Mouse (Mus musculus): ENCODE measurements around the gene Lman1l. TPM values are rescaled to one million over a fixed set of nuclear protein-coding genes. Genes with fewer than 3 reads are reported as not detected.

The Lman1l gene
- polyA plus RNA-seq, 1 experiment from 2014 or later: 0.10 TPM

DNA sequence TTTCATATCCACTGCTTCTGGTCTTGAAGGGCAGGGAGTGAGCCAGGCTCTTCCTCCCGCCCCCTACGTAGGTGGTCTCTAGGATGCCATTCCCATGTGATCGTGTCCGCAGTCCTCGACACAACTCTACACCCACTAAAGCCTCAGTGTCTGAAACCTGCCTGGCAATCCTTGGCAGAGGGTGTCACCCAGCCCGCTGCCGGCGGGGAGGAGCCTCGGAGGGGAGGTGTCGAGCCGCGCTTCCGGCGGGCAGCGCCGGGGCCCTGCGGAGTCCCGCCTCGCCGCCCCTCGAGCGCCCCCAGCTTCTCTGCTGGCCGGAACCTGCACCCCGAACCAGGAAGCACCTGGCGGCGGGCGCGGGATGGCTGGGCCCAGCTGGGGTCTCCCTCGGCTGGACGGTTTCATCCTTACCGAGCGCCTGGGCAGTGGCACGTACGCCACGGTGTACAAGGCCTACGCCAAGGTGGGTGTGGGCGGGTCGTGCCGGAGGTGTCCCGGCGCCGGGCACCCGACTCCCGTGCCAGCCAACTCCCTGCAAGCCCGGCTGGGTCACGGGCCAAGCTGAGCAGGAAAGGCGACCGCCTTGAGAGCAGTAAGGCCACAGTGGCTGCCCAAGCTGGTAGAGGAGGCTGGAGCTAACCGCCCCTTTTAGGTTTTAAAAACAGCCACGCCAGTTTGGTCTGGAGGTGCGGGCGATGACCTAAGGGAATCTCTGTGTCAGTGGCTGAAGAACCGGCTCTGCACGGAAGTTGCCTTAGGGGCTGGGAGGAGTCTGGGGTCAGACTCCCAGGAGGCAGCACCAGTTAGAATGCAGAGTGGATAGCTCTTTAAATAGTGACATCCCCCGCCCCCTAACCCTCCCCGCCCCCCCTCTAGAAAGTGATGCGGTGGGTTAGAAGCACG, 31.1 kb downstream of the Lman1l start, which contains the start of gene Ulk3:
Gene Ulk3, plus strand, starts transcription at position 229 of the 903 bp plus-strand sequence.
- DNase-seq (ENCODE audit: low spot score): peak; percentile 78
- peaks cover 49% of the 10 kb centered on the region for H3K4me1 ChIP-seq
- peak within 1 kb of the TSS; percentile 87 for H3K27ac ChIP-seq (replicated peaks)
- peaks cover 52% of the 10 kb centered on the region for H3K36me3 ChIP-seq
- no peaks in the 10 kb centered on the region for H3K9me3 ChIP-seq (replicated peaks)
- WGBS: under 1% methylated on average over 58 of the region's 58 CpGs
- H3K27me3 ChIP-seq (ENCODE audit: low read depth, poor library complexity, severe bottlenecking): 0 out of 2 replicates have a peak, but pooled peaks cover 7% of the 10 kb centered on the region
- peak within 1 kb of the TSS; percentile 71 for H3K4me3 ChIP-seq

- Histone ChIP-seq H3K4me3 (no peak overlapping the region), H3K36me3 (peaks cover 77% of the 10 kb centered on the region), H3K9me3 (replicated peaks) (no peaks in the 10 kb centered on the region), H3K27me3 (ENCODE audit: low read depth, poor library complexity, severe bottlenecking) (no peaks in the 10 kb centered on the region), H3K4me1 (peaks cover 16% of the 10 kb centered on the region), H3K27ac (replicated peaks) (no peak overlapping the region)
- DNase-seq (ENCODE audit: low spot score): no peak
- WGBS: 84% methylated on average over 3 of the region's 3 CpGs
Measured at GRCm38 (mm10) chr9:57584991-57585390, 35.6 kb downstream of the Lman1l start.

DNA sequence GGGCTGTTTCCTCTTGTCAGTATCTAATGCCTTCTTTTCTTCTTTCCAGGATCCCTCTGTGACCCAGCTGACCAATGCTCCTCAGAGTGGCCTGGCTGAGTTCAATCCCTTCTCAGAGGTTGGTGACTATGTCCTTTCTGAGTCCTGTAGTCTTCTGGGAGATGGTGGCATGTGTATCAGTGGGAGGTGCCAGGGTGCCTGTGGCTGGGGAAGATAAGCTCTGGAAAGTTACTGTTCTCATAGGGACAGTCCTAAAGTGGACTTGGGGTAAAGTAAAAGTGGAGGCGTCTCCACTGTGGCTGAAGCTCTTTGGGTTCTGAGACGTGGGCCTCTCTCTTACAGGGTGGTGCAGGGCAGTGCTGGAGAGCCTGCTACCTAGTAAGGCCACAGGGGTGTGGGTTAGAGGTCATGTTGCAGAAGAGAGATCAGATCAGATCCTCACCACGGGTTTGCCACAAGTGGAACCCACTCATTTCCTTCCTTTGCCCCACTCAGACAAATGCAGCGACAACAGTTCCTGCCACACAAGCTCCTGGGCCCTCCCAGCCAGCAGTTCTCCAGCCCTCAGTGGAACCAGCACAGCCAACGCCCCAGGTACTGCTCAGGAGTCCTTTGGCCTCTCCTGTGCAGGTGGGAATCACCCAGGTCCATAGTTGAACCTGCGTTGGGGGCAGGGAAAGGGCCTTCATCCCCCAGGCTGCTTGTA, 43.3 kb downstream of the Lman1l start:
- Histone ChIP-seq H3K27ac (replicated peaks) (no peak overlapping the region), H3K36me3 (peaks cover 71% of the 10 kb centered on the region), H3K27me3 (ENCODE audit: low read depth, poor library complexity, severe bottlenecking) (no peaks in the 10 kb centered on the region), H3K4me1 (no peaks in the 10 kb centered on the region; the same call in 1 of the 2 replicates), H3K4me3 (no peak overlapping the region), H3K9me3 (replicated peaks) (no peaks in the 10 kb centered on the region)
- DNase-seq (ENCODE audit: low spot score): no peak
- 86% methylated on average over 6 of the region's 6 CpGs for WGBS

GRCm38 (mm10) chr9:57575577-57575976, 45.0 kb downstream of the Lman1l start:
- 92% methylated on average over 3 of the region's 3 CpGs for WGBS
- H3K36me3 ChIP-seq: peaks cover 70% of the 10 kb centered on the region
- no peak for DNase-seq (ENCODE audit: low spot score)

GRCm38 (mm10) chr9:57574397-57574796, 46.2 kb downstream of the Lman1l start:
- DNase-seq (ENCODE audit: low spot score): no peak
- Histone ChIP-seq H3K36me3 (peaks cover 69% of the 10 kb centered on the region), H3K27ac (replicated peaks) (no peak overlapping the region)

More at GRCm38 (mm10) chr9:57575577-57575976, 45.0 kb downstream of the Lman1l start:
- no peaks in the 10 kb centered on the region; the same call in 1 of the 2 replicates for H3K4me1 ChIP-seq
- no peaks in the 10 kb centered on the region for H3K27me3 ChIP-seq (ENCODE audit: low read depth, poor library complexity, severe bottlenecking)
- no peak overlapping the region for H3K4me3 ChIP-seq
- H3K9me3 ChIP-seq (replicated peaks): no peaks in the 10 kb centered on the region
- no peak overlapping the region for H3K27ac ChIP-seq (replicated peaks)

DNA sequence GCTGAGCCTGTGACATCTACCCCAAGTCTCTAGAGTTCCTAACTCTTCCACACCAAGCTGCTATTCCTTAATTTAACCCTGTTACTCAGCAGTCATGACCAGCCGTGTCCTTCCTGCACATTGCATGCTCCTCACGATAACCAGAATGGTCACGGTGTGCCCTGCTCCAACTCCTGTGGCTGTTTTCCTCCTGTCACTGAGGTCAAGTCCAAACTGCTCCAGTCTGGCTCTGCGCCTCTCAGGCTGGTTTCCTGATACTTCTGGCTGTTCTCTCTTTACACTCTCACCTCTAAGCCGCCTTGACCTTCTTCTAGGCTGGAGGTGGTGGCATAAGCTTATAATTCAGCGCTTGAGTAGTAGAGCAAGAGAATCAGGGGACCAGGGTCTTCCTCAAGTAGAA, 52.1 kb downstream of the Lman1l start:
- Histone ChIP-seq H3K4me3 (no peak overlapping the region), H3K27me3 (ENCODE audit: low read depth, poor library complexity, severe bottlenecking) (no peaks in the 10 kb centered on the region), H3K36me3 (peaks cover 55% of the 10 kb centered on the region), H3K4me1 (0 out of 2 replicates have a peak, but pooled peaks cover 3% of the 10 kb centered on the region), H3K27ac (replicated peaks) (no peak overlapping the region), H3K9me3 (replicated peaks) (no peaks in the 10 kb centered on the region)
- no peak for DNase-seq (ENCODE audit: low spot score)
- WGBS: 94% methylated on average over 6 of the region's 6 CpGs

More at GRCm38 (mm10) chr9:57574397-57574796, 46.2 kb downstream of the Lman1l start:
- no peaks in the 10 kb centered on the region; the same call in 1 of the 2 replicates for H3K4me1 ChIP-seq
- no peaks in the 10 kb centered on the region for H3K27me3 ChIP-seq (ENCODE audit: low read depth, poor library complexity, severe bottlenecking)
- H3K9me3 ChIP-seq (replicated peaks): no peaks in the 10 kb centered on the region
- H3K4me3 ChIP-seq: no peak overlapping the region

DNA sequence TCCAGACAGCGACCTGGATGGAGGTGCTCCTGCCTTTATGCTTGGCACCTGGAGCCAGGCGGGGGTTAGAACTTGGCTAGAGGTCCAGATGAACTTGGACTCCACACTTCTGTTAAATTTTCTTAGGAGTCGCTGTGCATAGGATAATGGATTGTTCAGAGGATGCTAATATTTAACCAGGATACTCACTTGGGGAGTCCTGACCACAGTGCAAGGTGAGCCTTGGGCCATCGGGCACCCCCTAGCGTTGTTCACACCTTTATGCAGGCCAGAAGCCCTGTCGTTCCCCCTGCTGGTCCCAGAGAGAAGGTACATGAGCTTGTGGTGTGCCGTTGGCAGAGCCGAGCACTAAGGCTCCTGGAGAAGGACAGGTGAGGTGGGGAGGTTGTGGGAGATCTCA, 53.7 kb downstream of the Lman1l start:
- WGBS: 63% methylated on average over 8 of the region's 8 CpGs
- DNase-seq (ENCODE audit: low spot score): no peak

DNA sequence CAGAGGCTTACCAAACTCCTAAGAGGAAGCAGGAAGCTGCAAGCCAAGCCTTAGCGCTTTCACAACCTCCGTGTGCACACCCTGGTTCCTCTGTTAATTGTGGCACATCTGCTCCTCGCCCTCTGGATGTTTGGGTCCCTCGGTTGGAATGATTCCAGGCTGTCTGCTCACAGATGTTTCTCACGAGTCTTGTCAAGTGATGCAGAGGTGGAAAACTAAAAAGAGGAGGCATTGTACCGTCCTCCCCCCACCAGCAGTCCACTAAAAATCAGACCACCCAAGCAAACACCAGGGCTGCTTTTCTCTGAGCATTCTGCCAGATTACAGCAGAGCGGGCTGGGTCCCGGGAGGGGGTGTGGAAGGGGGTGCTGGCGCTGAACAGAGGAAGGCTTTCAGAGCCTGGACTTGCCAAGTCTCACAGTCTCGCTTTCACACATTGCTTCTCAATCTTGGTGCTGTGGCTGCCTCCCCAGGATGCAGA, 54.8 kb downstream of the Lman1l start:
- no peak for DNase-seq (ENCODE audit: low spot score)
- WGBS: 69% methylated on average over 10 of the region's 10 CpGs
- H3K27ac ChIP-seq (replicated peaks): no peak overlapping the region

More for the DNA sequence above, 53.7 kb downstream of the Lman1l start:
- peaks cover 15% of the 10 kb centered on the region for H3K4me1 ChIP-seq
- H3K9me3 ChIP-seq (replicated peaks): no peaks in the 10 kb centered on the region
- H3K27me3 ChIP-seq (ENCODE audit: low read depth, poor library complexity, severe bottlenecking): no peaks in the 10 kb centered on the region
- H3K36me3 ChIP-seq: peaks cover 43% of the 10 kb centered on the region
- no peak overlapping the region for H3K27ac ChIP-seq (replicated peaks)
- H3K4me3 ChIP-seq: no peak overlapping the region

GRCm38 (mm10) chr9:57564609-57565008, 56.0 kb downstream of the Lman1l start:
- 86% methylated on average over 6 of the region's 6 CpGs for WGBS
- peaks cover 23% of the 10 kb centered on the region for H3K36me3 ChIP-seq
- no peaks in the 10 kb centered on the region for H3K9me3 ChIP-seq (replicated peaks)
- DNase-seq (ENCODE audit: low spot score): no peak
- H3K27me3 ChIP-seq (ENCODE audit: low read depth, poor library complexity, severe bottlenecking): no peaks in the 10 kb centered on the region
- peaks cover 28% of the 10 kb centered on the region for H3K4me1 ChIP-seq
- no peak overlapping the region for H3K27ac ChIP-seq (replicated peaks)
- no peak overlapping the region for H3K4me3 ChIP-seq

More for the DNA sequence above, 54.8 kb downstream of the Lman1l start:
- H3K9me3 ChIP-seq (replicated peaks): no peaks in the 10 kb centered on the region
- no peak overlapping the region for H3K4me3 ChIP-seq
- H3K36me3 ChIP-seq: peaks cover 33% of the 10 kb centered on the region
- no peaks in the 10 kb centered on the region for H3K27me3 ChIP-seq (ENCODE audit: low read depth, poor library complexity, severe bottlenecking)
- H3K4me1 ChIP-seq: peaks cover 23% of the 10 kb centered on the region

- Histone ChIP-seq H3K27me3 (ENCODE audit: low read depth, poor library complexity, severe bottlenecking) (no peaks in the 10 kb centered on the region), H3K36me3 (peaks cover 6% of the 10 kb centered on the region), H3K4me1 (peaks cover 28% of the 10 kb centered on the region), H3K9me3 (replicated peaks) (no peaks in the 10 kb centered on the region), H3K4me3 (no peak overlapping the region), H3K27ac (replicated peaks) (no peak overlapping the region)
- 80% methylated on average over 4 of the region's 4 CpGs for WGBS
- DNase-seq (ENCODE audit: low spot score): no peak
Measured at GRCm38 (mm10) chr9:57562896-57563372, 57.6 kb downstream of the Lman1l start.

DNA sequence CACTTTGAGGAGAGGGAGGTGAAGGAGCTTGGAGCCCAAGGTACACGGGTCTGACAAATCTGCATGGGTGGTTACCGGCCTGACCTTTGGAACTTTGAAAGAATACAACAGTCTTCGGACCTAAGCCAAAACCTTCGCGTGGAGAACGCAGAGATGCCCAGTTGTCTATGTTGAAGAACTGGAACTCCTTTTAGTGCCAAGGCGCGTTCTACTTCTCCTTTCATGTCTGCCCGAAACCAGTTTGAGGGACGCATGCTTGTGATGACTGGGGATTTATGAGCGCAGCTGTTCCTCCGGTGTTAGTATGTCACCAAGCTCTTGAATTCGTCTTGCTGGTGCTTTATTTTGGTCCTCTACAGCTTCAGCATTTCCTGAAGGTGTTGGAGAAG, 58.9 kb downstream of the Lman1l start:
- Histone ChIP-seq H3K36me3 (no peaks in the 10 kb centered on the region), H3K27ac (replicated peaks) (no peak overlapping the region), H3K4me1 (peaks cover 28% of the 10 kb centered on the region), H3K27me3 (ENCODE audit: low read depth, poor library complexity, severe bottlenecking) (no peaks in the 10 kb centered on the region), H3K4me3 (peak overlapping the region; percentile 81), H3K9me3 (replicated peaks) (no peaks in the 10 kb centered on the region)
- DNase-seq (ENCODE audit: low spot score): no peak
- WGBS: 77% methylated on average over 13 of the region's 13 CpGs

- Histone ChIP-seq H3K27ac (replicated peaks) (peak within 1 kb of the TSS; percentile 88), H3K4me1 (peaks cover 28% of the 10 kb centered on the region), H3K4me3 (peak within 1 kb of the TSS; percentile 81), H3K36me3 (no peaks in the 10 kb centered on the region), H3K9me3 (replicated peaks) (no peaks in the 10 kb centered on the region), H3K27me3 (ENCODE audit: low read depth, poor library complexity, severe bottlenecking) (no peaks in the 10 kb centered on the region)
- 1% methylated on average over 37 of the region's 37 CpGs for WGBS
- peak; percentile 95 for DNase-seq (ENCODE audit: low spot score)
Measured at GRCm38 (mm10) chr9:57560861-57561710, 59.5 kb downstream of the Lman1l start, which contains the start of gene Scamp2. Gene Scamp2, plus strand, starts transcription at chr9:57560943.

Measured in midbrain, embryonic 10.5 days (tissue).